Comparison of ENCODE assay signal across 21 mouse cellular contexts in the genomic region with DNA sequence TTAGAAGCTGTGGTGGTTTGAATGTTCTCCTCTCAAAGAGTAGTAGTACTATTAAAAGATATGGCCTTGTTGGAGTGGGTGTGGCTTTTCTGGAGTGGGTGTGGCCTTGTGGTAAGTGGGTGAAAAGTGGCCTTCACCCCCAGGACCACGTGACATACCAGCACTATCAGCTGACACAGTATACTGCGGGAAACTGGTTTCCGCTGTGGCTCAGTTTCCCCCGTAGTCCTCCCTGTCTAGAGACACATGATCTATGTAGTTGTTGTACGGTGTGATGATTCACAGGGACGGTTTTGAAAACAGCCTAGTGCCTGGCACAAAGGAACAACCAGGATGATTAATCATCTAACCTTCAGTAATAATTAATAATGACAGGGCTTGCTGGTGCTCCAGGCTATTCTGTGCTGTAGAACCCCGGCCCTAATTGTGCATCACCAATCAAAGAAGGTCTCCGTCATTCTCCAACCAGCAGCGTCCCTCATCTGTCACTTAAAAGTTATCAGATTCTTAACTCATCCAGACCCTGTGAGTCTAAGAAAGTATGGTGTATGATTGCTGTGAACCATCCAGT.
"Had no signal": no experiment of that assay in that cellular context is flagged by ENCODE, and none has a peak within 500 bp of the region (broad histone marks: within the 10 kb centered on the region; RNA-seq: fewer than 3 reads in every experiment).

No protein-coding gene starts in this region.

- H3K9me3 ChIP-seq: limb, embryonic 10.5 days; limb, embryonic 13.5 days; liver, embryonic 12.5 days; liver, embryonic 15.5 days; lung, embryonic 15.5 days; megakaryocyte, embryonic 14.5 days; midbrain, embryonic 15.5 days; stomach, embryonic 15.5 days had no signal

- H3K4me1 ChIP-seq: liver, embryonic 12.5 days; liver, embryonic 15.5 days; lung, embryonic 15.5 days; megakaryocyte, embryonic 14.5 days; stomach, embryonic 15.5 days had no signal

- H3K36me3 ChIP-seq: limb, embryonic 10.5 days; limb, embryonic 13.5 days; liver, embryonic 12.5 days; liver, embryonic 15.5 days; lung, embryonic 15.5 days; midbrain, embryonic 15.5 days; stomach, embryonic 15.5 days had no signal

- DNase-seq: kidney, adult 18-20 months; kidney, adult 9 months; kidney, postnatal 14 days; kidney, postnatal 4 days; liver; lung, adult 18-20 months; lung, postnatal 10 days; lung, postnatal 36 days; right cerebral cortex, adult 18-20 months; right cerebral cortex, postnatal 14 days; right cerebral cortex, postnatal 4 days; thymus, postnatal 25 days had no signal

- H3K9ac ChIP-seq: limb, embryonic 13.5 days; liver, embryonic 12.5 days; liver, embryonic 15.5 days; lung, embryonic 15.5 days; midbrain, embryonic 15.5 days; stomach, embryonic 15.5 days had no signal

- ATAC-seq: liver, embryonic 12.5 days; midbrain, embryonic 15.5 days had no signal

- H3K4me3 ChIP-seq: limb, embryonic 10.5 days; limb, embryonic 13.5 days; liver, embryonic 12.5 days; liver, embryonic 15.5 days; lung, embryonic 15.5 days; megakaryocyte, embryonic 14.5 days; midbrain, embryonic 15.5 days; stomach, embryonic 15.5 days had no signal

- H3K27ac ChIP-seq: limb, embryonic 10.5 days; limb, embryonic 13.5 days; liver, embryonic 12.5 days; liver, embryonic 15.5 days; lung, embryonic 15.5 days; midbrain, embryonic 15.5 days; stomach, embryonic 15.5 days had no signal

- H3K4me2 ChIP-seq: limb, embryonic 13.5 days; liver, embryonic 12.5 days; liver, embryonic 15.5 days; lung, embryonic 15.5 days; midbrain, embryonic 11.5 days; midbrain, embryonic 15.5 days; stomach, embryonic 15.5 days had no signal

- H3K27me3 ChIP-seq: liver, embryonic 12.5 days; liver, embryonic 15.5 days; lung, embryonic 15.5 days; midbrain, embryonic 15.5 days; stomach, embryonic 15.5 days had no signal
